Mouse (Mus musculus): ENCODE data around the gene Wdfy3.

- TF ChIP-seq CTCF (IDR thresholded peaks at IDR 0.05; ENCODE audit: insufficient read depth, low read depth, low read length), result no peak
- no peak for TF ChIP-seq POLR2A (IDR thresholded peaks at IDR 0.05; ENCODE audit: insufficient read depth, low read depth, low read length)
Measured at GRCm38 (mm10) chr5:102070414-102070768, 670 bp upstream of the Wdfy3 start.

Data from olfactory bulb, adult 2 months (tissue).